Mouse (Mus musculus): ENCODE measurements around the gene Tpcn2. TPM values are rescaled to one million over a fixed set of nuclear protein-coding genes. Genes with fewer than 3 reads are reported as not detected.
A peak's percentile ranks its signal among the peaks of the same experiment; 100 is the strongest.

The Tpcn2 gene
- polyA plus RNA-seq, 1 experiment = 49.2 TPM

- no peaks in the 10 kb centered on the region for H3K27me3 ChIP-seq (ENCODE audit: control insufficient read depth, insufficient read depth, low read length)
- no peak for TF ChIP-seq CTCF (IDR thresholded peaks at IDR 0.05; ENCODE audit: borderline replicate concordance, control insufficient read depth, extremely low read depth, insufficient read depth, low read length, poor library complexity)
- TF ChIP-seq POLR2A (IDR thresholded peaks at IDR 0.05; ENCODE audit: control insufficient read depth, extremely low read depth, insufficient read depth, low read length, poor library complexity) = no peak
- no peak within 1 kb of the TSS for H3K27ac ChIP-seq (ENCODE audit: control insufficient read depth, insufficient read depth, low read length)
- H3K4me3 ChIP-seq (ENCODE audit: control insufficient read depth, insufficient read depth, low read length) = no peak within 1 kb of the TSS
- no peaks in the 10 kb centered on the region for H3K36me3 ChIP-seq (ENCODE audit: control insufficient read depth, insufficient read depth, low read length)
- 75% methylated on average over 12 of the region's 13 CpGs for WGBS
- DNase-seq = no peak
- no peaks in the 10 kb centered on the region for H3K4me1 ChIP-seq (replicated peaks; ENCODE audit: control insufficient read depth, insufficient read depth, low read length)
Observed at GRCm38 (mm10) chr7:145300321-145301007, 16.7 kb upstream of the Tpcn2 start, which contains the start of gene Mrgprf. Mrgprf (plus strand) TSS chr7:145300828.

GRCm38 (mm10) chr7:145299562-145300320, 15.9 kb upstream of the Tpcn2 start:
- no peaks in the 10 kb centered on the region for H3K27me3 ChIP-seq (ENCODE audit: control insufficient read depth, insufficient read depth, low read length)
- H3K36me3 ChIP-seq (ENCODE audit: control insufficient read depth, insufficient read depth, low read length) = no peaks in the 10 kb centered on the region
- TF ChIP-seq POLR2A (IDR thresholded peaks at IDR 0.05; ENCODE audit: control insufficient read depth, extremely low read depth, insufficient read depth, low read length, poor library complexity) (no peak), CTCF (IDR thresholded peaks at IDR 0.05; ENCODE audit: borderline replicate concordance, control insufficient read depth, extremely low read depth, insufficient read depth, low read length, poor library complexity) (no peak)
- H3K4me1 ChIP-seq (replicated peaks; ENCODE audit: control insufficient read depth, insufficient read depth, low read length) = no peaks in the 10 kb centered on the region
- 81% methylated on average over 7 of the region's 7 CpGs for WGBS
- no peak for DNase-seq
- no peak overlapping the region for H3K27ac ChIP-seq (ENCODE audit: control insufficient read depth, insufficient read depth, low read length)
- H3K4me3 ChIP-seq (ENCODE audit: control insufficient read depth, insufficient read depth, low read length) = no peak overlapping the region

DNA sequence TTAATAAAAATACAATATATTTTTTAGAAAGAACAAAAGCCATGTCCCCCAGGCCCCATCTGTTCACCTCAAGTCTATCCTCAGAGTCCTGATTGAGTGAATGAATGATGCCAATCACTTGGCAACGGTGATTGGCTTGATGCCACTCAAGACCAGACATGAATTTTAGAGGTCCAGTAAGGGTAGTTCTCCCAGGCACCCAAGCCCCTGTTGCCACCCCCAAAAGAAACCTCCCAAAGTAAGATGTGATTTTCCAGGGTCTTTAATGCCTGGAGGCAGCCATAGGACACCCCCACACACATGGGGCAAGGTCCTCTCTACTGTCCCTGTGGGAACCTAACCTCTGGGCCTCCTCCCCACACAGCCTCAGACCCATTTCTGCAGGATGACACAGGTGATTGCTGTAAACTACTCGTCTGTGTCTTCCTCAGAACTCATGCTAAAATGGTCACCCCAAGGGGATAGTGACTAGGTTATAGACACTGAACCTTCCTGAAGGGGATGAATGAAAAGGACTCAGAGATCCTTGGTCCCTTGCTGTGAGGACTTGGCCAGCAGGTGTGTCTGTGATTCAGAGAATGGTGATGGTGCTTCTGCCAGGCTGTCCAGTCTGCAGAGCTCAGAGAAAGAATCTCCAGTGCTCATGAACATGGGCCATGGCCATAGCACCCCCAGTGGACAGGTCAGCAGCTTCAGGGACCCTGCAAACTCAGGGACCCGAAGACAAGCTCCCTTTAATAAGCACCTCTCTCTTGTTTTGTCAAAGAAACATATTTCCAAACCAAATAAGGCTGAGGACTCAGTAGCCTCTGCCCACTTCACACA, 15.1 kb upstream of the Tpcn2 start:
- H3K27me3 ChIP-seq (ENCODE audit: control insufficient read depth, insufficient read depth, low read length) = no peaks in the 10 kb centered on the region
- no peaks in the 10 kb centered on the region for H3K36me3 ChIP-seq (ENCODE audit: control insufficient read depth, insufficient read depth, low read length)
- no peak overlapping the region for H3K4me3 ChIP-seq (ENCODE audit: control insufficient read depth, insufficient read depth, low read length)
- no peaks in the 10 kb centered on the region for H3K4me1 ChIP-seq (replicated peaks; ENCODE audit: control insufficient read depth, insufficient read depth, low read length)
- no peak for TF ChIP-seq POLR2A (IDR thresholded peaks at IDR 0.05; ENCODE audit: control insufficient read depth, extremely low read depth, insufficient read depth, low read length, poor library complexity)
- no peak for TF ChIP-seq CTCF (IDR thresholded peaks at IDR 0.05; ENCODE audit: borderline replicate concordance, control insufficient read depth, extremely low read depth, insufficient read depth, low read length, poor library complexity)
- no peak overlapping the region for H3K27ac ChIP-seq (ENCODE audit: control insufficient read depth, insufficient read depth, low read length)
- no peak for DNase-seq
- whole genome bisulfite sequencing = 82% methylated on average over 3 of the region's 3 CpGs

DNA sequence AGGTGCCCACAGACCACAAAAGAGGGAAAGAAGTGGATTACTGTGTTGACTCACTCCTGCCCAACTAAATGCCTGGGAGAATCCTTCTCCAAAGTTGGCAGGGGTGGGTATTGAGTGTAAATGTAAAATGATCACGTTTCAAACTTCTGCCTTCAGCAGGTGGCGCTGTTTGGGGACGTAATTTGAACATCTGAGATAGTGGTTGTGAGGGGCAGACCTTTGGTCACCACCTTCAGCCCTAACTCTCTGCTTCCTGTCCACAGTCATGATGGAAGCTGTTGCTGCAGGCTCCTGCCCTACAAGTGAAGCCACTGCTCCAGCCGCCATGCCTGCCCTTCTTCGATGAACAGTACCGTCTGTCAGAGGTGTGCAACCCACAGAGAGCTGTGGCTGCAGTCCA, 10.0 kb upstream of the Tpcn2 start:
- no peaks in the 10 kb centered on the region for H3K27me3 ChIP-seq (ENCODE audit: control insufficient read depth, insufficient read depth, low read length)
- no peak overlapping the region for H3K4me3 ChIP-seq (ENCODE audit: control insufficient read depth, insufficient read depth, low read length)
- H3K4me1 ChIP-seq (replicated peaks; ENCODE audit: control insufficient read depth, insufficient read depth, low read length) = no peaks in the 10 kb centered on the region
- 48% methylated on average over 6 of the region's 6 CpGs for WGBS
- peak; percentile 18 for DNase-seq
- H3K27ac ChIP-seq (ENCODE audit: control insufficient read depth, insufficient read depth, low read length) = no peak overlapping the region
- TF ChIP-seq CTCF (IDR thresholded peaks at IDR 0.05; ENCODE audit: borderline replicate concordance, control insufficient read depth, extremely low read depth, insufficient read depth, low read length, poor library complexity) = no peak
- no peak for TF ChIP-seq POLR2A (IDR thresholded peaks at IDR 0.05; ENCODE audit: control insufficient read depth, extremely low read depth, insufficient read depth, low read length, poor library complexity)
- no peaks in the 10 kb centered on the region for H3K36me3 ChIP-seq (ENCODE audit: control insufficient read depth, insufficient read depth, low read length)

DNA sequence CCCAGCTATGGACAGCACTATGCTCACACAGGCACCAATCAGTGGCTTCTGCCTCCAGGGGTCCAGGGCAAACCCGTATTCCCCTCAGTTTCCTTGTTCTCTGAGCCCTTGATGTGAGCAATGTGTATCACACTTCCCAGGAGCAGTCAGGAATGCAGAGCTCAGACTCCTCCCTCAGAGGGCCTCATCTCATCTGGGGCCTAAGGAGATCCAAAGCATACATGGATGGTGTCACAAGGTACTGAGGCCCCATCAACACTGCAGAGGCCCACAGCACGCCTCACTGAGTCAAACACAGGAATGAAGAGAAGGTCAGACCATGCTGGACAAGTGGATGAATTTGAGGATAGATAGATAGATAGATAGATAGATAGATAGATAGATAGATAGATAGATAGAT, 8.9 kb upstream of the Tpcn2 start:
- no peaks in the 10 kb centered on the region for H3K4me1 ChIP-seq (replicated peaks; ENCODE audit: control insufficient read depth, insufficient read depth, low read length)
- 89% methylated on average over 2 of the region's 2 CpGs for WGBS
- TF ChIP-seq POLR2A (IDR thresholded peaks at IDR 0.05; ENCODE audit: control insufficient read depth, extremely low read depth, insufficient read depth, low read length, poor library complexity) (no peak), CTCF (IDR thresholded peaks at IDR 0.05; ENCODE audit: borderline replicate concordance, control insufficient read depth, extremely low read depth, insufficient read depth, low read length, poor library complexity) (no peak)
- no peak for DNase-seq
- no peaks in the 10 kb centered on the region for H3K36me3 ChIP-seq (ENCODE audit: control insufficient read depth, insufficient read depth, low read length)
- no peak overlapping the region for H3K4me3 ChIP-seq (ENCODE audit: control insufficient read depth, insufficient read depth, low read length)
- no peaks in the 10 kb centered on the region for H3K27me3 ChIP-seq (ENCODE audit: control insufficient read depth, insufficient read depth, low read length)
- no peak overlapping the region for H3K27ac ChIP-seq (ENCODE audit: control insufficient read depth, insufficient read depth, low read length)

GRCm38 (mm10) chr7:145291847-145292246, 8.0 kb upstream of the Tpcn2 start:
- 97% methylated on average over 2 of the region's 2 CpGs for WGBS
- no peaks in the 10 kb centered on the region for H3K27me3 ChIP-seq (ENCODE audit: control insufficient read depth, insufficient read depth, low read length)

More at GRCm38 (mm10) chr7:145291847-145292246, 8.0 kb upstream of the Tpcn2 start:
- no peak for DNase-seq
- Histone ChIP-seq H3K4me1 (replicated peaks; ENCODE audit: control insufficient read depth, insufficient read depth, low read length) (no peaks in the 10 kb centered on the region), H3K36me3 (ENCODE audit: control insufficient read depth, insufficient read depth, low read length) (no peaks in the 10 kb centered on the region), H3K4me3 (ENCODE audit: control insufficient read depth, insufficient read depth, low read length) (no peak overlapping the region), H3K27ac (ENCODE audit: control insufficient read depth, insufficient read depth, low read length) (no peak overlapping the region)
- no peak for TF ChIP-seq POLR2A (IDR thresholded peaks at IDR 0.05; ENCODE audit: control insufficient read depth, extremely low read depth, insufficient read depth, low read length, poor library complexity)
- no peak for TF ChIP-seq CTCF (IDR thresholded peaks at IDR 0.05; ENCODE audit: borderline replicate concordance, control insufficient read depth, extremely low read depth, insufficient read depth, low read length, poor library complexity)

Measured in thymus, adult 2 months (tissue).